Mouse (Mus musculus): ENCODE results near the gene Tbc1d2b.
A peak's percentile ranks its signal among the peaks of the same experiment; 100 is the strongest.

Tbc1d2b gene

DNA sequence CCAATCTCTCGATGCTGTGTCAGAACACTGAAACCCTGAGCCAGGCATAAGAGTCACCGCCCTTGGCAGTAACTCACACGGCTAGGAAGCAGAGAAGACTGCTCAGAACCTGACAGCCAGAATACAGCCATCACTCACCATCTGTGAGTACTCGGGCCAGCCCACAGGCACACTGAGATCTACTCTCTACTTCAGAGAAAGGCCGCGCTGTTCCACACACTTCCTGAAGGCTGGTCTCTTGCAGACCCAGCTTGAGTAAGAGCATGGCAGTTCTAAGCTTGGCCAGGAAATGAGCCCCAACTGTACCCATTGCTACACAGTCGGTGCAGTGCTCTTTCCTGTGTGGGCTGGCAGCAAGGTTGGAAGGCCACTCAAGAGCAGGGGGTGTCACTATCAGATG lies 27.7 kb downstream of the Tbc1d2b start:
- DNase-seq (ENCODE audit: low read depth), result no peak

DNA sequence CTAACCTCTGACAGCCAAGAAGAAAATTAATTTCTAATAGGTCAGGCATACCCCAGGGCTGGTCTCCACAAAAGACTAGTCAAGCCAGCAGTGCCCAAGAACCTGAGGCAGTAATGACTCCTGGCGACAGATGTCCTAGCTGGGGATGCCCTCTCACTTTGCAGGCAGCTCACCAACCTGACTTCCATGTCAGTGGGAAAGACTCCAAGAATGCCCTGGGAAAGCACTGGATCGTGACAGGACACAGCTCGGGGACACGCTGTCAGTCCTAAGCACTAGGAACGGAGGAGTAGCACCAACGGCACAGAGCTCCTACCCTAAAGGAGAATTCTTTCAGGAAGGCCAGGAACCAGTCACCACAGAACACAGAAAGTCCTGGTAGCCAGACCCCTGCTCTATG lies 28.3 kb downstream of the Tbc1d2b start:
- no peak for DNase-seq (ENCODE audit: low read depth)

DNA sequence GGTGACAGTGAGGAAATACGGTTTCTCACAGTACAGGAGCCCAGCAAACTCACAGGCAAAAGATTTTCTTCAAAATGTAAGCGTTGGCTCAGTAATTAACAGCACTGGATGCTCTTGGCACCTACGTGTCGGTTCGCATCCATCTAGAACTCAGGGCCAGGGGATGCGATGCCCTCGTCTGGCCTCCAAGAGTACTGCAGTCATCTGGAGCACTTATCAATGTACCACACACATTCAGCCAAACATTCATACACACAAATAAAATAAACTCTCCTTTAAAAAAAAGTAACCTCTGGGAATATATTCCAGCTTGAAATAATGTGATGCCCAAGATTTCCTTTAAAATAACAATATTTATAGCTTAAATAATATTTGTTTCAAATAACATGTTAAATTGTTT lies 29.0 kb downstream of the Tbc1d2b start:
- DNase-seq (ENCODE audit: low read depth), result no peak

DNA sequence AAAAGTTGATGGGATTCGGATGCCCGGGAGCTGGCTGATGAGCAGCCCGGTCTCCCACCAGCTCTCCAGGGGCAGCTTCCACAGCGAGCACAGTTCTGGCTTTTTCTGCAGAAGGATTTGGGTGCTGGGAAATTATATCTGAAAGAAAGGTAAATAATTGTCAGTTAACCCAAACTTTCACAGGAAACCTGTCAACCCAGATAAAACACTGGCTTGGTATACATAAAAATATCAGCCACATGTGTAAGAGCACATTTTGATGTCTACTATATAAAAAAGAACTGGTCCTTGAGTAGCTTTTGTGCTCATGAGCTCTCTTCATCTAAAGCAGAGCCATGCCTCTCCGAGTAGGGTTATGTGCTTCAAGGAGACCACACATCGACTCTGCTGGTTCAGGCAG lies 29.6 kb downstream of the Tbc1d2b start:
- DNase-seq (ENCODE audit: low read depth), result no peak

DNA sequence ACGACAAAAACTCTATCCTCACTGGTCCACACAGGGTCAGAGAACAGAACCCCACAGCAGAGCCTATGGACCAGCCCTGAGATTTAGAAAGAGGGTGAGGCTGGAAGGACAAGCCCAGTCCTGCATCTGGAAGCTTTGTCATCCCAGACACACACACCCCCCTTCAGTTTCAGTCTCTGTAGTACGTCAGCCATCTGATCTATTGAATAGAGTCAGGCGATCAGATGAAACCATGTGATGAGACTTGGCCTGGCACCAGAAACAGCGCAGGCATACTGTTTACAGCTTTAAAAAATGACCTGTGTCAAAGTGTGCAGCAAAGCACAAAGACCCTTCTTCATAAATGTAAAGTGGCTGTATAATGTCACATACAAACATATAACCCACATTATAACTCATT lies 30.0 kb downstream of the Tbc1d2b start:
- no peak for DNase-seq (ENCODE audit: low read depth)

DNA sequence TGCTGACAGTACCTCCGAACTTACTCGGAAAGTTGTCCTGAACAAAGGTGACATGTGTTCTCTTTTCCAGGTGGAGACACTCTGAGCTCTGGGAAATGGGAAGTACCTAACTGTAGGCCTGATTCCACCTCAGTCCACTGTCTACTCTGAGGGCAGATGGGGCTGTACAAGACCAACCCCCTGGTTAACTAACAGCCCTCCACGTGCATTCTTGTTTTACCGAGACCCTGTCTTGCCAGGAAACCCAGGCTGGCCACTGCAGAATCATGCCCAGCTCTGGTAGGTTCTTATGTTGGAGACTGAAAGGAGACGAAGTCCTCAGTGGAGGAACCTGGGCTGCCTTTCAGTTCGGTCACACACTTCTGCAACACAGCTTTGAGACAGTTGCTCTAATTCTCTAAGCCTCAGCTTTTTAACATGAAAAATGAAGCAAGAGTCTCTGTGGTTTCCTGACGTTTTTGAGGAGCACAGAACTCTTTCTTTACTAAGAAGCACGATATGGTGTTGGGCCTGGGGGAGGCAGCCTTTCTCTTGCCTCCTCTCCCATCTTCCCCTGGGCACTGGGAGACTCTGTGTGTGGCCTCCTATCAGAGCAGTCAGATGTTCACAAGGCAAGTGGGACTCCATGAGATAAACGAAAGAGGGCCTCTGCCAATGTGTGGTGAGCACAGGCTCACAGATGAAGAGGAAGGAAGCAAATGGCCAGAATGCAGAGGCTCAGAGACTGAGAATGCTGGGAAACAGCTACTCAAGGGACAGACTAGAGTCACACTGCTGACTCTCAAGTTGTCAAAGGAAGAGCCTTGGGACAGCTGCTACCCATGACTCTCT lies 33.2 kb downstream of the Tbc1d2b start:
- peak; percentile 72 for DNase-seq (ENCODE audit: low read depth)

DNA sequence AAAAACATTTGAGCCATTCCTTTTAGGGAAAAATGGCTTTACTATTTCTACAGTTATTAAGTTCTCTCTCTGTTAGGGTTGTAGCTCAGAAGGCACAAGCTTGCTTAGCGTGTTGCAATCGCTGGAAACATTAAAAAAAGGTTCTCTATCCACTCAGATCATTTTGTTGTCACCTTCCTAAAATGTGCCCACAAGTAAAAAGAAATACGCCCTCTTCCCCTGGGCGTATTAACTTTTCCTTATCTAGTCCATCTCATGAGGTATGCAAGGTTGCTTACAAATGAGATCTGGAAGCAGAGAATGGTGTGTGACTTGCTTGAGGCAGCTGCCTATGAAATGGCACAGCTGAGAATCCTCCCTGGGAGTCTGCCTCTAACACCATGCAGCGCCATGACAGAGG lies 33.8 kb downstream of the Tbc1d2b start:
- no peak for DNase-seq (ENCODE audit: low read depth)

DNA sequence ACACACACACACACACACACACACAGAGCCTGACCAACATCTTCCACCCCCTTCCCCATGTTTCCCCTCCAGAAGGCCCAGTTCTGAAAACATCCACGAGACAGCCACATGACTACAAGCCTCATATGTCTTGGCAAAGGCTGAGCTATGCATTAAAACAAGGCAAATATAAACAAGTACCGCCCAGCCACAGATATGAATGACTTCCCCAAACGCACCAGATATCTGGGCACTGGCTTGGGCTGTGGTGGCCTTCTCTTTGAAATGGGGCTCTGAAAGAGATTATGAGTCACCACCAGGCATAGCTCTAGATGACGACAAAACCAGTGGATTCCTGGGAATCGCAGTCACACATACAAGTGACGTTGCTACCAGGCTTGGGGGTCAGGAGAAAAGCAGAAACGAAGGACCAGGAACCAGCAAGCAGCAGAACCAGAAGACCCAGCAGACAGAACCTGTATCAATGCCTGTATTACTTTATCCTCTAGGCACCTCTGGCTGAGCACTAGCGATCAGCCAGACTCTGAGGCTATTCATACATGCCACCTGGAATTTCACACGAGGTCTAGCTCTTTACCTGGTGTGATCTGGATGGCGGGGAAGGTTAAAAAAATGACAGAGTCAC lies 35.2 kb downstream of the Tbc1d2b start:
- DNase-seq (ENCODE audit: low read depth), result peak; percentile 54

DNA sequence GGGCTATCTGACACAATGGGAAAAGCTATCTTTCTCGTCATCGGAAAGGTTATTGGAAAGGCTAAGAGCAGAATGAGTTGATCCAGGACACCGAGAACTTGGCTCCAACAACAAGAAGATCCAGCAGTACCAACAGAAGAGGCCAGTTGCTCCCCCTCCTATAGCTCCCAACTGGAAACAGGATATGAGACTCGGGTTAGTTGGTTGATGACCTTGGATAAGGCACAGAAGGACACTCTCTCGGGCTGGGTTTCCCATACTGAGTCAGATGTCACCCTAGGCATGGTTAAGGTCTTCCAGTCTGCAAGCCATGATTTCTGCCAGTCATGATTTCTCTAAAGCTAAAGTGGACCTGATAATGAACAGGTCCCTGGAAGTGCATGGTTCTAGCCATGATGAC lies 35.8 kb downstream of the Tbc1d2b start:
- DNase-seq (ENCODE audit: low read depth), result no peak

DNA sequence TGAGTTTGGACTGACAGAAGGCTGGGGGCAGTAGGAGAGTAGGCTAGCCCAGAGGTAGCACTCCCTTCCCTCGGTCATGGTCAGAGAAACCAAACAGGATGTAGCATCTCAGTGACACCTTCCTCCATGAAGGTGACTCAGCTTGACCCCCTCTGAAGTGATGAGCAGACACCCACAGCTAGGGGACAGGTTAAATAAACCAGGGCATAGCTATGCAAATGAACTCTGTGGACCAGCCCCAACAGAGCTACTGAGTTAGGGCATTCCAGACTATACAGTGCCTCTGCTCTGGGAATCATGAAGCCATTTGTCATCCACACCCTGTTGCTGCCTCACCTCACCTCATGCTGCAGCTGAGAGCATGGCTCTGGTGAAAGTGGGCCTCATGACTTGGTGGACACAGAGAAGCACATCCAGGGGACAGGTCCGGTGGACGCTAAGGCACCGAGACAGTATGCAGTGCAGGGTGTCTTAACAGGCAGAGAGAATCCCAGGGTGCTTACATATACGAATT lies 36.6 kb downstream of the Tbc1d2b start:
- DNase-seq (ENCODE audit: low read depth), result no peak

DNA sequence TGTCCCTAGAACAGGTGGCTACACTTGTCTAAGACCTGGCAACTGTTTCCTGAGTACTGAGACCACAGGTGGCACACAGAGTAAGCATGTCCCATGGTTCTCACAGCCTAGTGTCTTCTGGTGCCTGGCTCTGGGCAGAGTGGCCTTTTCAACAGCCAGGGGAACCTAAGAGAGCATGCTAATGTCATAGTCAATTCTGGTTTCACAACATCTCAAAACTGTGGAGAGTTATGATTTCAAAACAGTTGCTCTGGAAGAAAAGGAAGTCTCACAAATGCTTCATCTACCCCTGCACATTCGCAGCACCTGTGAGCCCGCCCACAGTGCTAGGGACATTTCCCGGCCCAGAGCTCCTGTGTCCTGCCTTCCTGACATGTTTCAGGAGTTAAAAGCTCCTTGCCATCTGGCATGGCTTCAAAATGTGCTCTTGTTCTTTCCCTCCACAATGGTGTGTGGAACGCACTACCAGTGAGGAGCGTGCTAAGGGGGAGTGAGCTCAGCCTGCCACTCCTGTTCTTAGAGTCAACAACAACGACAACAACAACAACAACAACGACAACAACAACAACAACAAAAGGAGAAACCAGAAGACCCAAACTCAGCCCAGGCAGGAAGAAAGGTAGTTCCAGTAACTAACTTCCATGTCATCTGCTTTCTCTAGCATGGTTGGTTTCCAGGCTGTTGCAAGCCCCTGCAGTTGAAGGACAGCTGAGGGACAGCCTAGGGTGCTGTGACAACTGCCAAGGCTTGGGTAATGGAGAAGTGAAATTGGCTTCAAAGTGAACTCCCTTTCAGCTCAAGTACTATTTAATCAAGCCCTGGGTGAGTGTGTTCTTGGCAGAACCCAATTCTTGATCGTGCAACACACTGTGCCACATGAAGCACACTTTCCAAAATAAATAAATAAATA lies 37.6 kb downstream of the Tbc1d2b start:
- DNase-seq (ENCODE audit: low read depth), result no peak

DNA sequence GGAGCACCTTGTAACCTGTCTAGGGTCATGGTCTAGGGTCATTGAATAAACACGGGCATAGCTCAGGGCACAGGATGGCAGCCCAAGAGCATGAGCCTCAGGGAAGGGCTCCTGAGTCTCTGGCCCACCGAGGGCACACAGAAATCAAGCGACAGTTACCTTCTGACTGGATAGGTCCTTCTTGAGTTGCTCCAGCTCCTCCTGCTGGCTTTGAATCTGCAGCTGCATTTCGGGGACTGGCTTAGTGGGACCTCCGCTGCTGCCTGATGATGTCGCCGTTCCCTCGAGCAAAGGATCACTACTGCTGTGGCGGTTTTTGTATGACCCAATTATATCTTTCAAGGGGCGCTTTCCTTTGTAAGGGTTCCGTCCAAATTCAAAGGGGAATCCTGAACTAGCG lies 43.4 kb downstream of the Tbc1d2b start:
- DNase-seq (ENCODE audit: low read depth), result no peak

DNA sequence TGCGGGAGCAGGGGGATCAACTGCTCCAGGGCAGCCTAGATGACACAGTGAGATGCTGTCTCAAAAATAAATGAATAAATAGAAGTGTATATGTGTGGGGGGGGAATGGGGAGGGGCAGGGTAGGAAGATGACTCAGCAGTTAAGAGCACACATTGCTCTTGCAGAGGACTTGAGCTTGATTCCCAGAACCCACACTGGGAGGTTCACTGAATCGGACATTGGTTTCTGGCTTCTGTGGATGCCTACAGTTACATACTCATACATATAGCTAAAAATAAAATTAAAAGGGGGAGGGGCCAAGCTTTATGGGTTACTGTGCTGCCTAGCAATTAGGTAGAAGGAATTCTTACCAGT lies 43.9 kb downstream of the Tbc1d2b start:
- DNase-seq (ENCODE audit: low read depth), result no peak

DNA sequence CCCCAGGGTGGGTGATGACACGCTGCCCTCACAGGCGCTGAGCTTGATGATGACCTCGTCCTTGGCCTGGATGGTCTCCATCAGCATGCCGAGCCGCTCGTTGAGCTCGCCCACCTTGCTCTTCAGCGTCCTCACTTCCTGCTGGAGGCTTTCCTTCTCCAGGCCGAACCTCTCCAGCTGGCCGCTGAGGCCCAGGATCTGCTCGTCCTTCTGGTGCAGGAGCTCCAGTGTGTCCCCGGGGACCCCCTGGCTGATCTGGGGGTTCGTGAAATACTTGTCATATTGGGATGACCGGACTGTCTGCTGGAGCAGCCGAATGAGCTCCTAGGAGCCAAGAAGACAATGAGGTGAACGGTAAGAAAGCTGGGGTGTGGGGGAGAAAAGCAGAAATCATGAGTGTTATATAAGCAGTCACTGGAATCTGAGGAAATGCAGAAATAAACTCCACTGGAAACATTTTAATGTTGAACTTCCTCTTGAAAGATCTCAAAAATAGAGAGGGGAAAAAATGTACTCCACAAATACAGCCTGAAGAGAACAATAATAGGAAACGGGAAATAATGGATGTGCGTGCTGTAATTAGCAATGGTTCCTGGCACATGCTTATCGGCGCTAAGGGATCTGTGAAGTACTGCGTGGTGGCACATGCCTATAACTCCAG lies 44.4 kb downstream of the Tbc1d2b start:
- no peak for DNase-seq (ENCODE audit: low read depth)

DNA sequence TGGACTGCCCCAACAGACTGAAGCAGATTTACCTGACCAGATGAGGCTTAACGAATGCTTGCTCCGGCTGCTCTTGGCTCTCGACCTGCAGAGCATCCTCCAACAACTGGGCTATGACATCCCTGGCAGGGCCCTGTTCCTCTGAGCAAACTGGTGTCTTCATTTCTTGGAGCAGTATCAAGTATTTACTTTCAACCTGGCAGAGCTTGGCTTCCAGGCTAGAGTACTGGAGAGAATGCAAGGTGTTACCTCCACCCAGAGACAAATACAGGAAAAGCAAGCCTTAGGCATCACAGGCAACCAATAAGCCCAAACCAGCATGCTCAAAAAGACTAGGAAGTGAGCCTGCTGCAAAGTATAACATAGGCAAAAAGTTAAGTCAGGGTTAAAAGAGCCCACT lies 48.3 kb downstream of the Tbc1d2b start:
- no peak for DNase-seq (ENCODE audit: low read depth)

DNA sequence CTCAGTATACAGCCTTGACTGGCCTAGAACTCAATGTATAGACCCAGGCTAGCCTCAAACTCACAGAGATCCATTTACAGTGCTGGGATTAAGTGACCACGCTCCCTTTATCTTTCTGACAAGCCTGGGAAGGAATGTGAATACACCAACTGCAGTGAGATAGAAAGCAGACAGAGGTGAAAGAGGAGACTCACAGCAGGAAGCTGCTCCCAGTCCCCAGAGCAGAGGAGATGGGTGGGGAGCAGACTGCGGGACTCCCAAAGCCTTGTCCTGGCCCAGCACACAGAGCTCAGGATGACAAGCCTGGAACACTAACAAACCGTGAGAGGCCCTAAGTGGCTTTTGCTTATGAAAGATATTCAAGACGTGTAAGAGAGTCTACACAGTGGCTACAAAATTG lies 53.1 kb downstream of the Tbc1d2b start:
- no peak for DNase-seq (ENCODE audit: low read depth)

DNA sequence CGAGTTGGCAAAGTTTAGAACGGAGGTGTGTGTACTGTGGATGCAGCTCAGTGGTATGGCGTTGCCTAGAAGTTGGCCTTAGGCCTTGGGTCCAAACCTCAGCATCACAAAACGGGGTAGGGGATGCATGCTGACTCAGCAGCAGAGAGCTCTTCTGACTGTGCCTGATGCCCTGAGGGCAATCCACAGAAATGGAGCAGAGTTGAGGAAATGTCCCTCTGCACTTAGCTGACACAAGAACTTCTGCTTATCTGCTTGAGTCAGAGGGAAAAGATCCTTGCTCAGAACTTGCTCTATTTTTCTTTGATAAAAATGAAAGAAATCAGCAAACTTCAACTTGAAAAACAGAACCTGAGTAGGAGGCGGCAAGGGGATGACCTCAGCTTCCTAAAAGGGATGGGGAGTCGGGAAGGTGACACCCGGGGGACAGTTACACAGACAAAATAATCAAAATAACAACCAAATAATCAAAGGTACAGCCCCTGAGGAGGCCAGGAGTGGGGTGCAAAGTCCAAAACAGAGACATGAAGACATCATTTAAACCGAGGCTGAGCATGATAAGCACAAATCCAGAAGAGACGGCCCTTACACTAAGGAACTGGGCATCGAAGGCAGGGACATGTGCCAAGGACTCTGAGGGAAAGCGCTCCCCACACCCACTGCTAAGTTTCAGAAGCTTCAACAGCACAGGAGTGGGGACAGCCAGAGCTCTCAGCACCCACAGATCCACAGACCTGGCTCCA lies 54.2 kb downstream of the Tbc1d2b start:
- no peak for DNase-seq (ENCODE audit: low read depth)

DNA sequence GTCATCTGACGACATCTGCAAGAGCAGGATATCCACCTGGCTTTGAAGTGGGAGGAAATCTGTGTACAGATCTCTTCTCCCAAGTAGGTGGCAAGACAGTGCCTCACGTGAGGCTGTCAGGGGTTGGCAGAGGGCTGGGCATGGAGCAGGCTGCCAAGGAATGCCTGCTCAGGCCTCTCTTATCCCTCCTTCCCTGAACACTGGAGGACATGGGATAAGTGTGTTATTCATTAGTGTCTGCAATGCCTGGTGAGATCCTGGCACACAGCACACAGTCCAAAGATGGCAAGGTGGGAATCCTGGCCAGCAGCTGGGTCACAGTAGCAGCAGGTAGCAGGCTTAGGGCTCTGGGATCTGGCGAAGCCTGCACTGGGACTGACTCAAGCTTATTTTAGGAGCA lies 57.5 kb downstream of the Tbc1d2b start:
- DNase-seq (ENCODE audit: low read depth), result no peak

DNA sequence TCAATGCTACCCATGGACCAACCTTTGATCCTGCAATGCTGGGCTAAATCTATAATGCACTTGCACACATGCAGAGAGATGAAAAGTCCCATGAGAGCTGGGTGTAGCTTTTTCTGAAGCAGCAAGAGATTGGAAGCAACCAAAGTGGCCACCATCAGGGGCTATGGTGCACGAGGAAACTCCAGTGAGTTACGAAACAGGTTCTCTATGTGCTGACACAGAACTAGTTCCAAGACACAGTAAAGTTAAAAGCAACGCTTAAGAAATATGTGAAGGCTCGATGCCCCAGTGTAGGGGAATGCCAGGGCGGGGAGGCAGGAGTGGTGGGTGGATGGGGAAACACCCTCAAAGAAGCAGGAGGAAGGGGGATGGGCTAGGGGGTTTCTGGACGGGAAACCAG lies 61.9 kb downstream of the Tbc1d2b start:
- no peak for DNase-seq (ENCODE audit: low read depth)

DNA sequence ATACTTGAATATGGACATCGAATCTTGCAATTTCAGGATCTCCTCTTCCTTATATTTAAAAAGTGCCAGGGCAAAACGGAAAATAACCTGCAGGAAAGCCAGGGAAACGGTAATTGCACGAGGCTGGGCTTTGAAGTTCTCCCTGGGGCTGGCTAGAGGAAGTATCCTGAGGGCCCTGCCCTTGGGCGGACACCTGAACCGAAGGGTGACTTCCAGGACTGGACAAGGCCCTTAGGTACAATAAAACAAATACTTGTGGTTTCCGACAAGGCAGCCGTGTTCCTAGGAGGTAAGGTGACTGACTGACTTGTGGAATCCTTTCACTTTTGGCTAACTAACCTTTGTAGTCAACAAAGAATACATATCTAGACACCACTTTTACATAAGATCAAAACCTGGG lies 62.8 kb downstream of the Tbc1d2b start:
- no peak for DNase-seq (ENCODE audit: low read depth)

DNA sequence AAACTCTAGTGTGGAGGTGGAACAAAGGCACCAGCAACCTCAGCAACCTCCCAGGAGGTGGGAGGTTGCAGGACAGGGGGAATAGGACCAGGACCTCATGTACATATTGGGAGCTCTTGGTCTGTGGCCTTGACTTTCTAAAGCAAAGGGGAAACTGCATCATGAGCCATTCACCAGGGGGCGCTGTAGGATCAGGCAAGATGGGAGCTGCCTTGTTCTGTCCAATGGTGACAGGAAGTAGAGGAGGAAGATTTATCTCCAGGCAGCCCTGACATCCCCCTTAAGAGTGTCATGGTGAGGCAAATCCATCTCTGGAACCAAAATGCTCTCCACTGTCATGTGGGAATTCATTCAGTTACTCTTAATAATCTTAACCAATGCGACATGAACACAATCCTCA lies 64.1 kb downstream of the Tbc1d2b start:
- peak; percentile 76 for DNase-seq (ENCODE audit: low read depth)

All from c-Kit-positive CD71-negative TER-119-negative erythroid progenitor cells, embryonic 14.5 days (primary cell).